ENCODE assay signal across 12 mouse cellular contexts in the genomic region with DNA sequence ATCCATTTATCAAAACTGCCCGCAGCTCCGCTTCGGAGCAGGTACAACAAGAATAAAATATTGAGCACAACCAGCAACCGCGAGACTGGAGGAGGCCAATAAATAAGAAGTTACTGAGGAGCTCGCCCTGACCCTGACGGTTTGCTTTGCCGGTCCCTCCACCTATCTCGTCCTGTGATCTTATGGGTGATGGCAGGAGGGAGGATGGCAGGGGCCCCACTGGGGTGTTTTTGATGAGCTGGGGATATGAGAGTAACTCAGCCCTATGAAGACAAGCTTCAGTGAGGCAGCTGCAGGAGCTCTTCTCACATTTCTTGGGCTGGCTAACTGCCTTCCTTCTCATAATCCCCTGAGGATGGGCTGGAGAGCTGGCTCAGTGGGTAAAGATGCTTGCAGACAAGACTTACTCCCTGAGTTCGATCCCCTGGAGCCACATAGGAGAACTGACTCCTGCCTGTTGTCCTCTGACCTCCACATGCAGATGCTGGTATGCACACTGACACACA.
DNase-seq lines count a peak whose midpoint lies in the region; ATAC-seq and TF ChIP-seq lines count a peak whose summit lies in the region.
"Had no signal": no experiment of that assay in that cellular context is flagged by ENCODE, and none has a peak within 500 bp of the region (broad histone marks: within the 10 kb centered on the region; RNA-seq: fewer than 3 reads in every experiment).

No protein-coding gene starts in this region.

- peak overlapping the region; percentile 88 for H3K27ac ChIP-seq in heart, postnatal 0 days (ENCODE audit: low read depth)
- no peak overlapping the region for H3K27ac ChIP-seq in midbrain, embryonic 11.5 days (ENCODE audit: low read depth, low read length)
- no peak overlapping the region for H3K27ac ChIP-seq in midbrain, embryonic 14.5 days (replicated peaks; ENCODE audit: low read depth, low read length)
- H3K27ac ChIP-seq in intestine, embryonic 14.5 days (ENCODE audit: low read depth) = peak overlapping the region; percentile 82
- H3K27ac ChIP-seq in small intestine, adult 2 months (ENCODE audit: insufficient read depth, low read depth, low read length) = peak overlapping the region; percentile 64
- no peak overlapping the region for H3K27ac ChIP-seq in hindbrain, postnatal 0 days

- peak overlapping the region; percentile 18; the same call in 1 of the 2 replicates for H3K9ac ChIP-seq in heart, postnatal 0 days (replicated peaks; ENCODE audit: low read depth, low read length)
- H3K9ac ChIP-seq in midbrain, embryonic 11.5 days (ENCODE audit: low read length) = no peak overlapping the region
- H3K9ac ChIP-seq in midbrain, embryonic 14.5 days (replicated peaks; ENCODE audit: low read length) = no peak overlapping the region
- H3K9ac ChIP-seq in intestine, embryonic 14.5 days (ENCODE audit: low read length) = no peak overlapping the region
- H3K9ac ChIP-seq in hindbrain, postnatal 0 days (replicated peaks; ENCODE audit: low read length) = no peak overlapping the region
- H3K9ac ChIP-seq: hindbrain, embryonic 14.5 days; liver, postnatal 0 days had no signal

- TF ChIP-seq CTCF in heart, postnatal 0 days (IDR thresholded peaks at IDR 0.05; ENCODE audit: low read depth) = no peak
- no peak for TF ChIP-seq CTCF in small intestine, adult 2 months (IDR thresholded peaks at IDR 0.05; ENCODE audit: extremely low read depth, insufficient read length, insufficient replicate concordance, low read depth, low read length)
- no peak for TF ChIP-seq CTCF in hindbrain, postnatal 0 days (IDR thresholded peaks at IDR 0.05; ENCODE audit: low read depth)

- WGBS in heart, postnatal 0 days = 50% methylated on average over 10 of the region's 10 CpGs
- WGBS in midbrain, embryonic 11.5 days = 83% methylated on average over 10 of the region's 10 CpGs
- 88% methylated on average over 10 of the region's 10 CpGs for WGBS in midbrain, embryonic 14.5 days
- 37% methylated on average over 10 of the region's 10 CpGs for WGBS in intestine, embryonic 14.5 days
- 49% methylated on average over 10 of the region's 10 CpGs for WGBS in small intestine, adult 2 months
- 77% methylated on average over 10 of the region's 10 CpGs for WGBS in hindbrain, postnatal 0 days

- no peak for DNase-seq in heart, postnatal 0 days (ENCODE audit: low spot score)
- no peak for DNase-seq in heart, postnatal 14 days
- DNase-seq in midbrain, embryonic 11.5 days (ENCODE audit: low spot score, missing footprints) = peak; percentile 76
- DNase-seq in midbrain, embryonic 14.5 days = no peak
- no peak for DNase-seq in intestine, embryonic 14.5 days (ENCODE audit: low spot score)
- no peak for DNase-seq in hindbrain, postnatal 0 days (ENCODE audit: low spot score)
- DNase-seq in frontal cortex, postnatal 36 days (ENCODE audit: low spot score in 2 of 2) = no peak
- DNase-seq: adrenal gland, postnatal 25 days; spleen, adult 18-20 months had no signal

- peaks cover 15% of the 10 kb centered on the region; the same call in 1 of the 2 replicates for H3K4me1 ChIP-seq in heart, postnatal 0 days (ENCODE audit: control insufficient read depth, insufficient read depth)
- no peaks in the 10 kb centered on the region; the same call in 1 of the 2 replicates for H3K4me1 ChIP-seq in midbrain, embryonic 11.5 days (ENCODE audit: control insufficient read depth, insufficient read depth, low read length)
- H3K4me1 ChIP-seq in midbrain, embryonic 14.5 days (ENCODE audit: control insufficient read depth, insufficient read depth, low read length) = no peaks in the 10 kb centered on the region
- peaks cover 22% of the 10 kb centered on the region for H3K4me1 ChIP-seq in intestine, embryonic 14.5 days (replicated peaks; ENCODE audit: control insufficient read depth, insufficient read depth, low read length)
- 0 out of 2 replicates have a peak, but pooled peaks cover 3% of the 10 kb centered on the region for H3K4me1 ChIP-seq in small intestine, adult 2 months (ENCODE audit: control insufficient read depth, insufficient read depth, insufficient read length, low read length)
- peaks cover 11% of the 10 kb centered on the region for H3K4me1 ChIP-seq in hindbrain, postnatal 0 days (ENCODE audit: insufficient read depth, low read length)

- peak overlapping the region; percentile 41 for H3K4me2 ChIP-seq in heart, postnatal 0 days (ENCODE audit: low read depth, low read length)
- H3K4me2 ChIP-seq in midbrain, embryonic 11.5 days = no peak overlapping the region
- no peak overlapping the region for H3K4me2 ChIP-seq in midbrain, embryonic 14.5 days (ENCODE audit: low read length)
- H3K4me2 ChIP-seq in intestine, embryonic 14.5 days (ENCODE audit: low read length) = peak overlapping the region; percentile 42
- no peak overlapping the region for H3K4me2 ChIP-seq in hindbrain, postnatal 0 days (ENCODE audit: low read depth, low read length)
- H3K4me2 ChIP-seq: hindbrain, embryonic 14.5 days had no signal

- no peak for TF ChIP-seq EP300 in heart, postnatal 0 days (IDR thresholded peaks at IDR 0.05; ENCODE audit: low read depth)

- no peaks in the 10 kb centered on the region for H3K36me3 ChIP-seq in heart, postnatal 0 days (replicated peaks; ENCODE audit: control insufficient read depth, insufficient read depth, low read length)
- no peaks in the 10 kb centered on the region for H3K36me3 ChIP-seq in midbrain, embryonic 11.5 days (ENCODE audit: control insufficient read depth, insufficient read depth, low read length)
- no peaks in the 10 kb centered on the region for H3K36me3 ChIP-seq in midbrain, embryonic 14.5 days (ENCODE audit: control insufficient read depth, insufficient read depth, low read length)
- no peaks in the 10 kb centered on the region for H3K36me3 ChIP-seq in intestine, embryonic 14.5 days (ENCODE audit: control insufficient read depth, insufficient read depth, low read length)
- H3K36me3 ChIP-seq in small intestine, adult 2 months (ENCODE audit: control insufficient read depth, insufficient read depth, low read length) = no peaks in the 10 kb centered on the region
- H3K36me3 ChIP-seq in hindbrain, postnatal 0 days (ENCODE audit: insufficient read depth, low read length) = no peaks in the 10 kb centered on the region

- H3K4me3 ChIP-seq in heart, postnatal 0 days (ENCODE audit: low read depth, low read length) = no peak overlapping the region
- no peak overlapping the region for H3K4me3 ChIP-seq in midbrain, embryonic 11.5 days (ENCODE audit: low read depth, low read length)
- no peak overlapping the region for H3K4me3 ChIP-seq in midbrain, embryonic 14.5 days (replicated peaks; ENCODE audit: low read depth, low read length)
- H3K4me3 ChIP-seq in intestine, embryonic 14.5 days (ENCODE audit: low read depth, low read length) = no peak overlapping the region
- H3K4me3 ChIP-seq in small intestine, adult 2 months (ENCODE audit: low read depth, low read length) = no peak overlapping the region
- H3K4me3 ChIP-seq in hindbrain, postnatal 0 days (ENCODE audit: low read length) = no peak overlapping the region

- no peak for ATAC-seq in heart, postnatal 0 days (ENCODE audit: insufficient read depth, low read depth)
- ATAC-seq in midbrain, embryonic 11.5 days (ENCODE audit: low FRiP score) = no peak
- no peak for ATAC-seq in midbrain, embryonic 14.5 days (ENCODE audit: low FRiP score, low TSS enrichment)
- no peak for ATAC-seq in intestine, embryonic 14.5 days (replicated peaks; ENCODE audit: low FRiP score, low TSS enrichment, low read depth)
- no peak for ATAC-seq in hindbrain, postnatal 0 days
- ATAC-seq: liver, postnatal 0 days had no signal

- no peaks in the 10 kb centered on the region for H3K9me3 ChIP-seq in heart, postnatal 0 days (replicated peaks; ENCODE audit: control insufficient read depth, low read length)
- H3K9me3 ChIP-seq in midbrain, embryonic 11.5 days (ENCODE audit: control insufficient read depth, low read length) = no peaks in the 10 kb centered on the region
- no peaks in the 10 kb centered on the region for H3K9me3 ChIP-seq in midbrain, embryonic 14.5 days (ENCODE audit: control insufficient read depth, low read length)
- H3K9me3 ChIP-seq in intestine, embryonic 14.5 days (ENCODE audit: control insufficient read depth, low read length) = no peaks in the 10 kb centered on the region
- no peaks in the 10 kb centered on the region for H3K9me3 ChIP-seq in hindbrain, postnatal 0 days (ENCODE audit: low read length)

- no peaks in the 10 kb centered on the region for H3K27me3 ChIP-seq in heart, postnatal 0 days (ENCODE audit: control insufficient read depth, insufficient read depth, low read length)
- H3K27me3 ChIP-seq in midbrain, embryonic 11.5 days (ENCODE audit: control insufficient read depth, insufficient read depth, low read length) = no peaks in the 10 kb centered on the region
- no peaks in the 10 kb centered on the region; the same call in 1 of the 2 replicates for H3K27me3 ChIP-seq in midbrain, embryonic 14.5 days (ENCODE audit: control insufficient read depth, insufficient read depth, low read length)
- no peaks in the 10 kb centered on the region for H3K27me3 ChIP-seq in intestine, embryonic 14.5 days (replicated peaks; ENCODE audit: control insufficient read depth, insufficient read depth, low read length)
- H3K27me3 ChIP-seq in small intestine, adult 2 months (ENCODE audit: control insufficient read depth, insufficient read depth, low read length) = no peaks in the 10 kb centered on the region
- no peaks in the 10 kb centered on the region for H3K27me3 ChIP-seq in hindbrain, postnatal 0 days (ENCODE audit: insufficient read depth, low read length)

- TF ChIP-seq POLR2A in small intestine, adult 2 months (IDR thresholded peaks at IDR 0.05; ENCODE audit: low read depth, low read length) = no peak

- intact Hi-C loops in heart, postnatal 14 days (cut with DNase I) = no loop called here

Comparison
In these comparisons a context has a peak if more than half of its experiments do, and no peak if none do; other contexts are left out.
1. H3K27ac ChIP-seq: peak in heart, postnatal 0 days (single experiment), intestine, embryonic 14.5 days (single experiment) and small intestine, adult 2 months (single experiment); none in midbrain, embryonic 11.5 days (single experiment), midbrain, embryonic 14.5 days (single experiment) and hindbrain, postnatal 0 days (single experiment).
2. H3K4me2 ChIP-seq: peak in heart, postnatal 0 days (single experiment) and intestine, embryonic 14.5 days (single experiment); none in midbrain, embryonic 11.5 days (single experiment), midbrain, embryonic 14.5 days (single experiment) and hindbrain, postnatal 0 days (single experiment).